Mouse (Mus musculus) kidney, postnatal 25 days (tissue): ENCODE measurements around the gene Coq8a.

ENCODE experiments used
- DNase-seq, 2 experiments: peaks; one replicate each; pipeline ENCODE4 v3.0.0; 2021; ENCODE audit warnings: mixed read lengths in 2 of 2

Gene Coq8a

GRCm38 (mm10) chr1:180198959-180199714, at the start of gene Coq8a:
TSS of gene Coq8a (minus strand) at chr1:180199602.
- no peak for DNase-seq

GRCm38 (mm10) chr1:180248593-180249146, 49.3 kb upstream of the Coq8a start:
- DNase-seq, result peak in 1 of 2 experiments; percentile 8

- peak in 1 of 2 experiments; percentile 20 for DNase-seq
Measured at GRCm38 (mm10) chr1:180247901-180248300, 48.5 kb upstream of the Coq8a start.

GRCm38 (mm10) chr1:180245741-180246507, 46.5 kb upstream of the Coq8a start:
- DNase-seq, result peak in 1 of 2 experiments; percentile 25

- DNase-seq, result no peak
Measured at GRCm38 (mm10) chr1:180231729-180232128, 32.3 kb upstream of the Coq8a start.

GRCm38 (mm10) chr1:180230580-180230979, 31.2 kb upstream of the Coq8a start:
- DNase-seq, result peak in 1 of 2 experiments; percentile 41

- no peak for DNase-seq
Measured at GRCm38 (mm10) chr1:180229906-180230305, 30.5 kb upstream of the Coq8a start.

GRCm38 (mm10) chr1:180228854-180229253, 29.5 kb upstream of the Coq8a start:
- no peak for DNase-seq

GRCm38 (mm10) chr1:180226766-180227165, 27.4 kb upstream of the Coq8a start:
- no peak for DNase-seq

- DNase-seq, result peak; percentile 31 to 67
Measured at GRCm38 (mm10) chr1:180226221-180226713, 26.9 kb upstream of the Coq8a start.

GRCm38 (mm10) chr1:180225500-180226220, 26.3 kb upstream of the Coq8a start:
- peak; percentile 87 to 90 for DNase-seq

GRCm38 (mm10) chr1:180222007-180222406, 22.6 kb upstream of the Coq8a start:
- DNase-seq, result no peak

GRCm38 (mm10) chr1:180220791-180221542, 21.6 kb upstream of the Coq8a start:
- no peak for DNase-seq

- DNase-seq, result no peak
Measured at GRCm38 (mm10) chr1:180216541-180217276, 17.3 kb upstream of the Coq8a start.

GRCm38 (mm10) chr1:180215044-180215443, 15.6 kb upstream of the Coq8a start:
- peak; percentile 67 to 84 for DNase-seq

- no peak for DNase-seq
Measured at GRCm38 (mm10) chr1:180212911-180213310, 13.5 kb upstream of the Coq8a start.

- DNase-seq, result peak; percentile 82 to 91
Measured at GRCm38 (mm10) chr1:180210781-180211271, 11.4 kb upstream of the Coq8a start.

GRCm38 (mm10) chr1:180210031-180210432, 10.6 kb upstream of the Coq8a start:
- DNase-seq, result peak; percentile 42 to 75

GRCm38 (mm10) chr1:180208370-180208769, 9.0 kb upstream of the Coq8a start:
- DNase-seq, result no peak

GRCm38 (mm10) chr1:180200722-180201121, 1.3 kb upstream of the Coq8a start:
- DNase-seq, result no peak

GRCm38 (mm10) chr1:180199715-180200050, 281 bp upstream of the Coq8a start:
- DNase-seq, result no peak
